Mouse (Mus musculus) limb, embryonic 10.5 days (tissue): ENCODE measurements around the gene Mtcp1. TPM values are rescaled to one million over a fixed set of nuclear protein-coding genes. Genes with fewer than 3 reads are reported as not detected.

Source experiments
- polyA plus RNA-seq: library from polyadenylated mRNA; unstranded; fragments of >200 nt; fragmentation: Nextera tagmentation; extraction: Ambion mirVana; gene quantifications from 2 replicates; pipeline ENCODE4 v1.2.1, GENCODE M21; 2016

The Mtcp1 gene
- polyA plus RNA-seq, 1 experiment from 2014 or later = 9.4 TPM

Other genes starting within 250 kb of the Mtcp1 start
- gene Fundc2, start 34.2 kb downstream of the Mtcp1 start, polyA plus RNA-seq = 27.6 and 32.5 TPM in 2 replicates
- gene F8, start 34.0 kb downstream of the Mtcp1 start, polyA plus RNA-seq = 0.87 and 1.2 TPM in 2 replicates
- 12.5 and 13.5 TPM in 2 replicates for gene Cmc4, start within 50 bp of the Mtcp1 start, polyA plus RNA-seq
- 79.1 and 85.6 TPM in 2 replicates for gene Brcc3, start within 50 bp of the Mtcp1 start, polyA plus RNA-seq
- gene Vbp1, start 97.7 kb upstream of the Mtcp1 start, polyA plus RNA-seq = 163 and 172 TPM in 2 replicates
- 4.7 and 5.2 TPM in 2 replicates for gene Rab39b, start 161.6 kb upstream of the Mtcp1 start, polyA plus RNA-seq